Mouse (Mus musculus): Measurements from ENCODE around the gene Gmeb1. TPM values are rescaled to one million over a fixed set of nuclear protein-coding genes. Genes with fewer than 3 reads are reported as not detected.

The Gmeb1 gene
- polyA plus RNA-seq, 1 experiment from 2014 or later = 45.9 TPM

- DNase-seq (ENCODE audit: low spot score) = no peak
- Histone ChIP-seq H3K9me3 (replicated peaks) (no peaks in the 10 kb centered on the region), H3K36me3 (no peaks in the 10 kb centered on the region), H3K4me3 (no peak overlapping the region), H3K27ac (replicated peaks) (no peak overlapping the region), H3K27me3 (ENCODE audit: low read depth, poor library complexity, severe bottlenecking) (no peaks in the 10 kb centered on the region), H3K4me1 (peaks cover 9% of the 10 kb centered on the region)
- WGBS = 85% methylated on average over 3 of the region's 3 CpGs
Measured at GRCm38 (mm10) chr4:132266835-132267349, 5.5 kb upstream of the Gmeb1 start.

- Histone ChIP-seq H3K9me3 (replicated peaks) (no peaks in the 10 kb centered on the region), H3K27me3 (ENCODE audit: low read depth, poor library complexity, severe bottlenecking) (no peaks in the 10 kb centered on the region), H3K36me3 (no peaks in the 10 kb centered on the region), H3K4me1 (peaks cover 30% of the 10 kb centered on the region), H3K27ac (replicated peaks) (no peak overlapping the region), H3K4me3 (no peak overlapping the region)
- no peak for DNase-seq (ENCODE audit: low spot score)
- 96% methylated on average over 7 of the region's 7 CpGs for WGBS
Measured at GRCm38 (mm10) chr4:132263313-132263712, 1.9 kb upstream of the Gmeb1 start.

- Histone ChIP-seq H3K4me1 (peaks cover 30% of the 10 kb centered on the region), H3K9me3 (replicated peaks) (no peaks in the 10 kb centered on the region), H3K27ac (replicated peaks) (peak overlapping the region; percentile 99; the same call in 1 of the 2 replicates), H3K4me3 (peak overlapping the region; percentile 76; the same call in 1 of the 2 replicates), H3K36me3 (0 out of 2 replicates have a peak, but pooled peaks cover 5% of the 10 kb centered on the region), H3K27me3 (ENCODE audit: low read depth, poor library complexity, severe bottlenecking) (no peaks in the 10 kb centered on the region)
- DNase-seq (ENCODE audit: low spot score) = no peak
- WGBS = 80% methylated on average over 5 of the region's 5 CpGs
Measured at GRCm38 (mm10) chr4:132262358-132262616, 885 bp upstream of the Gmeb1 start.

GRCm38 (mm10) chr4:132260404-132261379 is 710 bp downstream of the Gmeb1 start:
- Histone ChIP-seq H3K27me3 (ENCODE audit: low read depth, poor library complexity, severe bottlenecking) (no peaks in the 10 kb centered on the region), H3K9me3 (replicated peaks) (no peaks in the 10 kb centered on the region), H3K36me3 (0 out of 2 replicates have a peak, but pooled peaks cover 5% of the 10 kb centered on the region), H3K27ac (replicated peaks) (peak overlapping the region; percentile 99), H3K4me3 (peak overlapping the region; percentile 76), H3K4me1 (peaks cover 30% of the 10 kb centered on the region)
- peak; percentile 64 for DNase-seq (ENCODE audit: low spot score)
- WGBS = 4% methylated on average over 57 of the region's 64 CpGs

- 98% methylated on average over 4 of the region's 4 CpGs for WGBS
Measured at GRCm38 (mm10) chr4:132259248-132259647, 2.2 kb downstream of the Gmeb1 start.

GRCm38 (mm10) chr4:132256384-132256783 is 5.0 kb downstream of the Gmeb1 start:
- Histone ChIP-seq H3K27me3 (ENCODE audit: low read depth, poor library complexity, severe bottlenecking) (no peaks in the 10 kb centered on the region), H3K36me3 (peaks cover 20% of the 10 kb centered on the region), H3K27ac (replicated peaks) (no peak overlapping the region), H3K9me3 (replicated peaks) (no peaks in the 10 kb centered on the region), H3K4me1 (peaks cover 22% of the 10 kb centered on the region), H3K4me3 (no peak overlapping the region)
- WGBS = 96% methylated on average over 3 of the region's 3 CpGs
- DNase-seq (ENCODE audit: low spot score) = no peak

More at GRCm38 (mm10) chr4:132259248-132259647, 2.2 kb downstream of the Gmeb1 start:
- Histone ChIP-seq H3K27me3 (ENCODE audit: low read depth, poor library complexity, severe bottlenecking) (no peaks in the 10 kb centered on the region), H3K36me3 (0 out of 2 replicates have a peak, but pooled peaks cover 5% of the 10 kb centered on the region), H3K4me1 (peaks cover 30% of the 10 kb centered on the region), H3K27ac (replicated peaks) (no peak overlapping the region), H3K4me3 (0 out of 2 replicates have a peak overlapping the region, but pooled peaks have one; percentile 1), H3K9me3 (replicated peaks) (no peaks in the 10 kb centered on the region)
- no peak for DNase-seq (ENCODE audit: low spot score)

GRCm38 (mm10) chr4:132254986-132255385 is 6.4 kb downstream of the Gmeb1 start:
- H3K27ac ChIP-seq (replicated peaks) = no peak overlapping the region
- DNase-seq (ENCODE audit: low spot score) = no peak
- no peaks in the 10 kb centered on the region for H3K27me3 ChIP-seq (ENCODE audit: low read depth, poor library complexity, severe bottlenecking)
- WGBS = 83% methylated on average over 3 of the region's 3 CpGs
- H3K4me1 ChIP-seq = peaks cover 12% of the 10 kb centered on the region
- no peaks in the 10 kb centered on the region for H3K9me3 ChIP-seq (replicated peaks)
- no peak overlapping the region for H3K4me3 ChIP-seq
- H3K36me3 ChIP-seq = peaks cover 34% of the 10 kb centered on the region

GRCm38 (mm10) chr4:132253622-132254021 is 7.8 kb downstream of the Gmeb1 start:
- Histone ChIP-seq H3K4me1 (no peaks in the 10 kb centered on the region; the same call in 1 of the 2 replicates), H3K4me3 (no peak overlapping the region), H3K27ac (replicated peaks) (no peak overlapping the region), H3K9me3 (replicated peaks) (no peaks in the 10 kb centered on the region), H3K27me3 (ENCODE audit: low read depth, poor library complexity, severe bottlenecking) (no peaks in the 10 kb centered on the region), H3K36me3 (peaks cover 47% of the 10 kb centered on the region)
- no peak for DNase-seq (ENCODE audit: low spot score)
- 87% methylated on average over 2 of the region's 2 CpGs for WGBS

- Histone ChIP-seq H3K4me3 (no peak overlapping the region), H3K36me3 (peaks cover 52% of the 10 kb centered on the region), H3K4me1 (no peaks in the 10 kb centered on the region; the same call in 1 of the 2 replicates), H3K27me3 (ENCODE audit: low read depth, poor library complexity, severe bottlenecking) (no peaks in the 10 kb centered on the region), H3K27ac (replicated peaks) (no peak overlapping the region), H3K9me3 (replicated peaks) (no peaks in the 10 kb centered on the region)
- DNase-seq (ENCODE audit: low spot score) = no peak
- WGBS = 91% methylated on average over 8 of the region's 8 CpGs
Measured at GRCm38 (mm10) chr4:132253128-132253527, 8.3 kb downstream of the Gmeb1 start.

GRCm38 (mm10) chr4:132251596-132251995 is 9.8 kb downstream of the Gmeb1 start:
- Histone ChIP-seq H3K36me3 (peaks cover 62% of the 10 kb centered on the region), H3K27me3 (ENCODE audit: low read depth, poor library complexity, severe bottlenecking) (no peaks in the 10 kb centered on the region), H3K9me3 (replicated peaks) (no peaks in the 10 kb centered on the region), H3K4me3 (no peak overlapping the region), H3K4me1 (no peaks in the 10 kb centered on the region; the same call in 1 of the 2 replicates), H3K27ac (replicated peaks) (no peak overlapping the region)
- no peak for DNase-seq (ENCODE audit: low spot score)
- 96% methylated on average over 9 of the region's 9 CpGs for WGBS

- H3K27ac ChIP-seq (replicated peaks) = no peak overlapping the region
- no peak for DNase-seq (ENCODE audit: low spot score)
- H3K9me3 ChIP-seq (replicated peaks) = no peaks in the 10 kb centered on the region
- H3K36me3 ChIP-seq = peaks cover 96% of the 10 kb centered on the region
- H3K4me3 ChIP-seq = no peak overlapping the region
- WGBS = 87% methylated on average over 5 of the region's 5 CpGs
- H3K4me1 ChIP-seq = no peaks in the 10 kb centered on the region
- no peaks in the 10 kb centered on the region for H3K27me3 ChIP-seq (ENCODE audit: low read depth, poor library complexity, severe bottlenecking)
Measured at GRCm38 (mm10) chr4:132247451-132247997, 13.9 kb downstream of the Gmeb1 start.

- Histone ChIP-seq H3K36me3 (peaks cover 96% of the 10 kb centered on the region), H3K9me3 (replicated peaks) (no peaks in the 10 kb centered on the region)
- 94% methylated on average over 3 of the region's 3 CpGs for WGBS
Measured at GRCm38 (mm10) chr4:132245643-132246042, 15.8 kb downstream of the Gmeb1 start.

GRCm38 (mm10) chr4:132241208-132241607 is 20.2 kb downstream of the Gmeb1 start:
- no peaks in the 10 kb centered on the region for H3K27me3 ChIP-seq (ENCODE audit: low read depth, poor library complexity, severe bottlenecking)
- 95% methylated on average over 3 of the region's 3 CpGs for WGBS
- H3K36me3 ChIP-seq = peaks cover 97% of the 10 kb centered on the region
- DNase-seq (ENCODE audit: low spot score) = no peak
- no peak overlapping the region for H3K27ac ChIP-seq (replicated peaks)
- no peak overlapping the region for H3K4me3 ChIP-seq
- H3K9me3 ChIP-seq (replicated peaks) = no peaks in the 10 kb centered on the region
- no peaks in the 10 kb centered on the region for H3K4me1 ChIP-seq

More at GRCm38 (mm10) chr4:132245643-132246042, 15.8 kb downstream of the Gmeb1 start:
- no peak for DNase-seq (ENCODE audit: low spot score)
- no peaks in the 10 kb centered on the region for H3K27me3 ChIP-seq (ENCODE audit: low read depth, poor library complexity, severe bottlenecking)
- no peaks in the 10 kb centered on the region for H3K4me1 ChIP-seq
- H3K27ac ChIP-seq (replicated peaks) = no peak overlapping the region
- H3K4me3 ChIP-seq = no peak overlapping the region
